Mouse (Mus musculus): ENCODE measurements around the gene Lrch1.

Lrch1 gene

DNA sequence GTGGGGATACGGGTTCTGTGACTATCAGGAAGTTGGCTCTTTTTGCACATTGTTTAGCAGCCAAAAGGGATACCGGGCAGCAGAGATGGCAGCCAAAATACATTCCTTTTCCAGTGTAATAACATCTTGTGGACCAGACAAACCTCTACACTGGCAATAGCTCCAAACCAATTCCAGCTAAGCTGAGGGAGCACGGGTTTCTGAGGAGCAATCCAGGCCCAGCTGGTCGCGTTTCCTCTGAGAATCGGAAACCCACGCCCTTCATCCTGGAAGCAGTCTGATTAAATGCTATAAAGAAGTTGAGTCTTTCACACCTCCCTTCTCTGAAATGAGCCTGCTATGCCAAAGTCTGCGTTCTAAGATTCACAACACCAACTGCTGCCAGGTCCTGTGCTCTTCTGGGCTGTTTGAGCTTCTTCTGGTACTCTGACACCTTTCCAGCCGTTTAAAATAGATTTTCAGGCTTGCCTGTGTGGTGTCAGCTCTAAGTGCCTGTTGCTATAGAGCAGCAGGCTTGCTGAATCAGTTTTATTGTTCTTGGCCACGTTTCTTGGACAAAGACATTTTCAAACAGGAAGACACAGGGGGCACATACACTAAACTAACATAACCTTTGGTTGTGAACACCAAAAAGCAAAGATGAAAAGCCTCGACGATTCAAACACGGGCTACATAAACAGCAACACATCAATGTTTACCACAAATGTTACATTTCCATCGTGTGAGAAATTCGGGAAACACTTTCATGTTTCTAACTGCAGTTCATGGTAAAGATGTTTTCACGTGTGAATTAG lies 94.5 kb downstream of the Lrch1 start:
- DNase-seq (ENCODE audit: low spot score), result no peak

DNA sequence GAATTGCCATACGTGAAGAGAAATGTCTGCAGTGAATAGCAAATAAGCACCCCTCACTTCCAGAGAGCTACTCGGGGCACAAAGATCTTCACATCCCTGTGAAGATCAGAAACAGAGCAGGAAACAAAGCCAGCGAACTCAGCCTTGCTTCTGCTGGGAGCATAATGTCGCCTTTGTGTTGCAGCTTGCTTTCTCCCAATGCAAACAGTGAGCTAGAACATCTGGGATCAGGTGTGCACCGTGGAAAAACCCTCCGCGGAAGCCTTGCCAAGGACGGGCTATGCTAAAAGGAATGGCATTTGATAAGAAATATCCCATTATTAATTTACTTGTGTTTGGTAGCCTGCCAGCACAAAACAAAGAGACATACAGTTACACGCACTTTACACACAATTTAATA lies 95.8 kb downstream of the Lrch1 start:
- DNase-seq (ENCODE audit: low spot score), result no peak

DNA sequence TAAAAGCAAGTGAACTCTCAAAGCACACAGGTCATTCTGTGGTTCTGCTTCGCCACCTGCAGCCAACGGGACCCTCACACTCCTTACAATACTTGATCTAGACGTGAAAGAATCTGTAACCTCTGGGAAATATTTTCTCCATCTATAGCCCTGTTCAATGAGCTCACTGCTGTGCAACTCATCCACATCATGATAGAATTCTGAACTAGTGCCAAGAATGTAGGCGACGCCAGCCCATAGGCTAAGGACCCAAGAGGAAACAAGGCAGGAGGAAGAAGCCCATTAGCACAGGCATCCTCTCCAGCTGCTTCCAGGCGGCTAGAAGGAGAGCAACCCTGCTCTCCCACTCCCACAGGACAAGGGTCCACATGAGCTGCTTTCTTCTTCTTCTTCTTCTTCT lies 98.7 kb downstream of the Lrch1 start:
- no peak for DNase-seq (ENCODE audit: low spot score)

- DNase-seq (ENCODE audit: low spot score), result no peak
These were observed 99.5 kb downstream of the Lrch1 start for GRCm38 (mm10) chr14:74848224-74848623.

DNA sequence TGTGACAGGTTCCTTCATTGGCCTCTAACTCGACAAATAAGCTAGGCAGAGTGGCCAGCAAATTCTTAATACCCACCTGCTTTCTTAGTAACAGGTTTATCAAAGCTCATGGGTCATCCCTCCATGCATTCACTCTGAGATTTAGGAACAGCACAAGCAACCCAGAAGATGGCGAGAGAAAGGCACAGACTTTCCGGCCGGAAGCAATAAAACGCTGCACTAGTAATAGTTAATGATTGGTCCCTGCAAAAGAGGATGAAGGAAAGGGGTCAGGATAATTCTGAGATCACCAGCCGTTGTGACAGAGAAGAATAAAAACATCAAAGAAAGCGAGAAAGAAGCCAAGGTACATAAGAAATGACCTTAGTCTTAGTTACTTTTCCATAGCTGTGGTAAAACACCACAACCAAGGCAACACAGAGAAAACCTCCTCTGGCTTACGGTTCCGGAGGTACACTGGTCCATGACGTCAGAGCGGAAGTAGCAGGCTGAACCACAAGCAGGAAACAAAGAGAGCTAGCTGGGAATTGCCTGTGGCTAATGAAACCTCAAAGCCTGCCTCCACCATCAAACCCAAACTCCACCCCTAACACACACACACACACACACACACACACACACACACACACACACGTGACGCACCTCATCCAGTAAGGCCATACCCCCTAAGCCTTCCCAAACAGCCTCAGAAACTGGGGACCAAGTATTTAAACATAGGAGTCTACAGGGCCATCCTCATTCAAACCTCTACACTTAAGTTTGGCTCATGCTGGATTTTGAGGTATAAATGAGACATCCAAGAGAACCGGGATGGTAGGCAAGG lies 100.2 kb downstream of the Lrch1 start:
- no peak for DNase-seq (ENCODE audit: low spot score)

- no peak for DNase-seq (ENCODE audit: low spot score)
These were observed 101.0 kb downstream of the Lrch1 start for GRCm38 (mm10) chr14:74846668-74847067.

DNA sequence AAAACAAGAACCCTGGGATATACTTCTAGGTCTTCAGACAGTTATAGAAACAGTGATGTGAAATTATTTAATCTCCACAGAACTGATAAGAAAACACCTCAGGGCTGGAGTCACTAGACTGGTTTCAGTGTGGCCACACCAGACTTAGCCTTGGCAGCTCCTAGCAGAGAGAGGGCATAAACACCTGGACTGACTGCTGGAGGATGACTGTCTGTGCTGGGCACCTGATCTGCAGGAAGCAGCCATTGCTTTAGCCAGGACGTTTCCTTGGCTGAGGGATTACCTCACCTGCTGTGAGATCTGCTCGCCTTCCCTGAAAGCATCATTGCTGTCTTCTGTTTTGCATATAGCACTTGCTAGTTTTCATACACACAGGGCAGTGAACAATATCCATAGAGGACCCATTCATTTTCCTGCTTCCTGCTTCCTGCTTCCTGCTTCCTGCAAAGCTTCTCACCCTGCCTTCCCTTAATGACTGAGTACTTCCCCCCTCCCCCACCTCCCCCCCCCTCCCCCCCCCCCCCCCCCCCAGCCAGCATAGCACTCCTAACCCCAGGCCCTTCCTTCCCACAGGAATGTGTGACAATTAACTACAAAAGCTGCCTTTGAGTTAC lies 101.9 kb downstream of the Lrch1 start:
- no peak for DNase-seq (ENCODE audit: low spot score)

GRCm38 (mm10) chr14:74841708-74842107 lies 106.0 kb downstream of the Lrch1 start:
- no peak for DNase-seq (ENCODE audit: low spot score)

DNA sequence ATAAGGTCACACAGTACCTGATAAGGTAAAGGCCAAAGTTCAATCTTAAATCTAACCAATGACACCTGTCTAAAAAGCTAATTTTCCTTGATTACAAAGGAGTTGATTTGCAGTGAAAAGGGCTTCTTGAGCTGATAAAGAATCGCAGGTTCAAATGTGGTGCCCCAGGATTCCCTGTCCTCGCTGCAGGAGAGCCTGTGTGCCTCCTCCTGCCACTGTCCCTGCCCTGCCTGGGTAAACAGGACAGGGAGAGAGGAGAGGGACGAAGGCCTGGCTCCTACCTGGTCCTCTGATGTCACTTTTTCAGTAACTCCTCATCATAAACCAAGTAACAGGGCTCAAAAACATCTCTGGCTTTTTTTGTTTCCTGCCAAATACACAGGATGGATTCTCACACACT lies 106.4 kb downstream of the Lrch1 start:
- DNase-seq (ENCODE audit: low spot score), result no peak

- no peak for DNase-seq (ENCODE audit: low spot score)
These were observed 106.9 kb downstream of the Lrch1 start for GRCm38 (mm10) chr14:74840820-74841219.

DNA sequence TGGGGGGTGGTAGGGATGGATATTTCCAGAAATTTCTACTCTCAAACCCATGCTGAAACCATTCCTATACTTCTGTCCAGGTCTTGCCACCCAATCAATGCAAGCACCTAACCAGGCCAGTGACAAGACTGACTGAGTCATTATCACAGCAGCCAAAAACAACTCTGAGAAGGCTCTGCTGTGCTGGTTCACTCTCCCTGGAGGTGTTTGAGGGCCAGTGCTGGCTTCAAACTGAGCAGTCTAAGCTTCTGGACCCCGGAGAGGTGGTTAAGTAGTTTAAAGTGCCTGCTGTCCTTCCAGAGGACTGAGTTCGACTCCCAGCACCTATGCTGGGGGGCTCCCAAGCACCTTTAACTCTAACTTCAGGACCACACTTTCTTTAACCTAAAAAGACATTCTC lies 107.3 kb downstream of the Lrch1 start:
- no peak for DNase-seq (ENCODE audit: low spot score)

DNA sequence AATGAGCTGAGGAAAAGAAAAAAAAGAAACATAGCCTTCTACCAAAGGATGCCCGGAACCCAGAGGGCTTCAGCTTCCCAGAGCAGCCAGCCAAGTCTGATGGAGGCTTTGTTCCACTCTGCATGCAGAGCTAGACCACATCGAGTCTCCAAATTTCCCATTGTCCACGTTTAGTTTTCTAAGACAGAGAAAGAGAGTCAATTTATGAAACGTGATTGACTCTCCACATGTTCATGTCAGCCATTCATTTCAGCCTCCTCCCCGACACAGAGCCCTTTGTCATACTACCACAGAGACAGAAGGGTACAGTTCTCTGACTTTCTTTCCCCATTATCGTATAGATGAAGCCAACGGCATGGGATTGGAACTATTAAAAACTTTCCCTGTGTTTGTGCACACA lies 108.9 kb downstream of the Lrch1 start:
- no peak for DNase-seq (ENCODE audit: low spot score)

- DNase-seq (ENCODE audit: low spot score), result no peak
These were observed 112.7 kb downstream of the Lrch1 start for GRCm38 (mm10) chr14:74835010-74835409.

GRCm38 (mm10) chr14:74834215-74834614 lies 113.5 kb downstream of the Lrch1 start:
- DNase-seq (ENCODE audit: low spot score), result no peak

DNA sequence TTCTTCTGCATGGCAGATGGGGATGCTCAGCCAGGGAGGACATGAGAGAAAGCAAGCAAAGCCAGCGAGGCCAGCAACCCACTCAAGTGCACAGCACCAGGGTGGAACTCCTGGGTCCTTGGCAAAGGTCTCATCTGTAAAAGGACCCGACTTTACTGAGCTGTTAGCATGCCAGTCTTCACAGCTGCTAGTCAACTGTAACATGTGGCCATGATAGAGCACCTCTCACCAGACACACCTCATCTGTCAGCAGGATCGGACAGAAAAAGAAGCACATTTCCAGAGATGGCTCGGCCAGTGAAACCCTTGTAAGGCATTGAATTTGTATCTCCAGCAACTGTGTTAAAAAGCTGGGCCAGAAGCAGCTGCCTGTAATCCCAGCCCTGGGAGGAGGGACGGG lies 116.0 kb downstream of the Lrch1 start:
- DNase-seq (ENCODE audit: low spot score), result no peak

DNA sequence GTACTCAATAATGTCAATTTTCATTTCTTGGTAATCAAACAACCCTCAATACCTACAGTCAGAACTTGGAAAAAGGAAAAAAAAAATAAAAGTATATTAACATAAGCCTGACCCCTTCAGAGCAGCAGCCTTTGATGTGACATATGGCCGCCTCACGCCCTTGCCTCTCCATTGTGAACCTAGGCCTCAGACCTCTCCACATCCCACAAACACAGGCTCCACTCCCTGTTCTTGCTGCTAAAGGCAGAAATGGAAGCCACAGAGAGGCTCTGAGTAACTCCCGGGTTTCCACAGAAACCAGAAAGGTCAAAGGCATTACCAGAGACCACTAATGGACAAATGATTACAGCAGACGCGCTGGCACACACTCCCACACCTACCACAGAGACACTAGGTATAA lies 116.6 kb downstream of the Lrch1 start:
- no peak for DNase-seq (ENCODE audit: low spot score)

DNA sequence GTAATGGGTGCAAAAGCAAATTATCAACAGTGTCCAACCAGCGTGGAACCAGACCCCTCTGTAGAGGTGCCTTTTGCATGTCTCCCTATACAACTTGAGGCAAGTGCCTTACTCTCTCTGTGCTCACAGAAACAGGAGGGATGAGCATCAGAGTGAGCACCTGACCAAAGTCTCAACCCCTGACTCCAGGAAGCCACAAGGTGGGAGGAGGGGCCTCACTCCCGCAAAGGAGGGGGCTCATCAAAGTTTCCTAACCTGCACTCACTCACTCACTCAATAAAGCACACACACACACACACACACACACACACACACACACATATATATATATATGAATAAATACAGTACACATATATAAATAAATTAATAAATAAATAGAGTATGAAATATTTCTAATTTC lies 117.1 kb downstream of the Lrch1 start:
- DNase-seq (ENCODE audit: low spot score), result no peak

DNA sequence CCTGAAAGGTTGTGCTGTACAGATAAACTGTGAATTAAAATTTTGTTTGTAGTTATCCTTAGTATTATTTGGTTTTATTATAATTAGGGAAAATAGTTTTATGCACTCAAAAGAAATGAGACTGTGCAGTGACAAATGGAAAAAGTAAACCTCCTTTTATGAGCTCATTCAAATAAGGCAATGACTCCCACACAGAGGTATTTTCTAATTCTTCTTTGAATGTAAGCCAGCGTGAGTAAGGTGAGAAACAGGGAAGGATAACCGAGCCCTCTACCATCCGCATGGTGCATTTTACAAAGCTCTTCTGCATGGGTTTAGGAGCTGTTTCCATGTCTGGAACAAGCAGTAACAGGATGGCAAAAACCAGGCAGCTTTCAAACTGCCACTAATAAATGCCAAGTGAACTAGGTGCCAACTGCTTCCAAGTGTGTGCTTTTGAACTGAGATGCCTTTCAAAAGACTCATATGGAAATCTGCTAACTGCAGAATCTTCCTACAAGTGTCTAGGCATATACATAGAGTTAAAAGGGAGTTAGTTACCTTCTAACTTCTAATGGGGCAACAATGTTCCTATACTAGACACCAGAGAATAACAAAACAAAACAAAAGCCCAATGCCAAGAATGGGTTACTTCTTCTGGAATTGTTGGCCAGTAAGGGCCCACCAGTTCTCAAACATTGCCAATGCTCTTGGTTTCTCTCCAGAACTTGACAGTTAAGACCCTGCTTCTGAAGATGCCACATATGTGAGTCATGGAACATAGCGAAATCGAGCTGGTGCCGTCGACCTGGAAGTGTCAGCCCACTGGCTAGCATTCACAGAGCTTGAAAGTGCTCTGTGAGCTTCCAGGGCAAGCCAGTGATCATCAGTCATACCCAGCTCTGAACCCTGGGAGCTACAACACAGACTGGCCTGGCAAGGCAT lies 124.7 kb downstream of the Lrch1 start:
- DNase-seq (ENCODE audit: low spot score), result no peak

GRCm38 (mm10) chr14:74822048-74822447 lies 125.6 kb downstream of the Lrch1 start:
- no peak for DNase-seq (ENCODE audit: low spot score)

DNA sequence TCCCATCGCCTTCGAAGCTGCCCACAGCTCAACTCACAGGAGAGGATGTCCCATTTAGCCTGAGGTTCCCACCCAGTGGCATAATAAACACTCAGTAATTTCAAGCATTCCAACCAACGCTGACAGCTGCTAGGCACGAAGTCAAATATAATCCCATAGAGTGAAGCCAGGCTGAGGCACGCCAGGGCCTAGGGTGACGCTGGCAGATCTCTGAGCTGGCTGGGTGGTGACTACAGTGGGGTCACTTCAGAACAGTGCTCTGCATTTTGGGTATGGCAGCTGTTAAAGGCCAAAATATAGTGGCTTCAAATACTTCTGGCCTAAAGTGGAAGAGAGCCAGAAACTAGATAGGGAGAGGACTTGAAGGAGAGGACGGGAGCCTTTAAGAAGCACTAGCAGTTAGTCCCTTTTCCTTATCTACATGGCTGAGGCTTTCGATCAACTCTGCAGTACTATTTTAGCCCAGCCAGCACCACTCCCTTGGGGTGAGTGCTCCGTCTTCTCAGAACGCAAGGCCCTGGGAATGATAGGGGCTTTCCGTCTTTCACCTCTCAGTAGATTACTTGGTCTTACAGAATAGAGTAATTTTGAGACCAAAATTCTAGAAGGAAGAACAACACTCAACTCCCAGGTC lies 127.4 kb downstream of the Lrch1 start:
- no peak for DNase-seq (ENCODE audit: low spot score)

GRCm38 (mm10) chr14:74816705-74817104 lies 131.0 kb downstream of the Lrch1 start:
- DNase-seq (ENCODE audit: low spot score), result no peak

Data from ovary, adult 18-20 months (tissue).